Mouse (Mus musculus) limb, embryonic 14.5 days (tissue): ENCODE data around the gene Epn2. TPM values are rescaled to one million over a fixed set of nuclear protein-coding genes. Genes with fewer than 3 reads are reported as not detected.

Experiments
- ATAC-seq: fragments of 200-750 bp; cut with Nextera tagmentation; 2 replicates; pipeline ENCODE4 v1.8.0; 2017; ENCODE audit warnings: low read depth, moderate number of reproducible peaks, moderate TSS enrichment; ENCODE audit not compliant: low FRiP score
- DNase-seq: peaks from one replicate; pipeline ENCODE4 v3.0.0-alpha.2; 2015; ENCODE audit warnings: low spot score
- H3K27ac ChIP-seq: fragments of 300-500 bp; sonication (generic); replicated peaks from 2 replicates; pipeline ENCODE4 v1.5.1; 2014; ENCODE audit warnings: low read depth, mild to moderate bottlenecking, low read length, moderate library complexity, mixed read lengths
- H3K27me3 ChIP-seq: fragments of 300-500 bp; sonication (generic); 2 replicates; pipeline ENCODE4 v1.6.1; 2014; ENCODE audit warnings: low read length, mixed read lengths; ENCODE audit not compliant: control insufficient read depth, insufficient read depth
- H3K36me3 ChIP-seq: fragments of 300-500 bp; sonication (generic); 2 replicates; pipeline ENCODE4 v1.6.1; 2014; ENCODE audit warnings: mild to moderate bottlenecking, low read length, moderate library complexity, mixed read lengths; ENCODE audit not compliant: control insufficient read depth, insufficient read depth
- H3K4me1 ChIP-seq: fragments of 300-500 bp; sonication (generic); 2 replicates; pipeline ENCODE4 v1.6.1; 2014; ENCODE audit warnings: antibody characterized with exemption, low read length, mixed read lengths; ENCODE audit not compliant: control insufficient read depth, insufficient read depth
- H3K4me2 ChIP-seq: fragments of 300-500 bp; sonication (generic); replicated peaks from 2 replicates; pipeline ENCODE4 v1.6.1; 2014; ENCODE audit warnings: low read depth, mild to moderate bottlenecking, low read length, moderate library complexity; ENCODE audit not compliant: severe bottlenecking
- H3K4me3 ChIP-seq: fragments of 300-500 bp; sonication (generic); replicated peaks from 2 replicates; pipeline ENCODE4 v1.5.1; 2014; ENCODE audit warnings: low read length
- H3K9ac ChIP-seq: fragments of 300-500 bp; sonication (generic); 2 replicates; pipeline ENCODE4 v1.6.1; 2014; ENCODE audit warnings: mild to moderate bottlenecking, low read depth, low read length, moderate library complexity; ENCODE audit not compliant: severe bottlenecking
- H3K9me3 ChIP-seq: fragments of 300-500 bp; sonication (generic); 2 replicates; pipeline ENCODE4 v1.6.1; 2016; ENCODE audit warnings: low read length; ENCODE audit not compliant: control insufficient read depth
- POLR2A ChIP-seq: fragments of 200-500 bp; IDR thresholded peaks from 2 replicates; pipeline ENCODE4 v1.8.0; 2012; ENCODE audit warnings: inconsistent platforms, mild to moderate bottlenecking, moderate library complexity, borderline replicate concordance; ENCODE audit not compliant: insufficient read depth, insufficient read length; ENCODE audit errors: extremely low read depth
- WGBS: fragments of 180-500 bp; shearing (Covaris S2); extraction: QIAGEN DNeasy Blood & Tissue Kit; methylation state at CpG from one replicate; pipeline ENCODE4 v1.1.7; 2014; 5-methylcytosine and 5-hydroxymethylcytosine counted together
- polyA plus RNA-seq, 2 experiments: library from polyadenylated mRNA; depleted of rRNA in 1 of 2; stranded (reverse) in 1 of 2; unstranded in 1 of 2; fragments of >200 nt; fragmentation: Nextera tagmentation in 1 of 2; extraction: Ambion mirVana in 1 of 2; gene quantifications; 2 replicates each; pipeline versions ENCODE4 v1.2.1 to v1.2.3; 2012 to 2014

Gene Epn2
- polyA plus RNA-seq, 2 experiments: 31.1 to 35.1 TPM

GRCm38 (mm10) chr11:61529268-61529713 lies 50.2 kb downstream of the Epn2 start:
- no peak overlapping the region for H3K9ac ChIP-seq
- H3K4me3 ChIP-seq: no peak overlapping the region
- no peaks in the 10 kb centered on the region for H3K9me3 ChIP-seq
- H3K27ac ChIP-seq: no peak overlapping the region
- no peak for TF ChIP-seq POLR2A
- H3K4me2 ChIP-seq: no peak overlapping the region
- no peaks in the 10 kb centered on the region for H3K4me1 ChIP-seq
- 58% methylated on average over 4 of the region's 4 CpGs for WGBS
- peaks cover 24% of the 10 kb centered on the region for H3K36me3 ChIP-seq
- ATAC-seq (no peak), DNase-seq (no peak)
- H3K27me3 ChIP-seq: no peaks in the 10 kb centered on the region

GRCm38 (mm10) chr11:61526872-61527271 lies 52.6 kb downstream of the Epn2 start:
- Histone ChIP-seq H3K27me3 (no peaks in the 10 kb centered on the region), H3K9me3 (no peaks in the 10 kb centered on the region), H3K4me3 (no peak overlapping the region), H3K36me3 (peaks cover 32% of the 10 kb centered on the region), H3K9ac (no peak overlapping the region), H3K4me2 (no peak overlapping the region), H3K27ac (no peak overlapping the region), H3K4me1 (no peaks in the 10 kb centered on the region)
- 94% methylated on average over 1 of the region's 1 CpGs for WGBS
- no peak for TF ChIP-seq POLR2A
- ATAC-seq (no peak), DNase-seq (no peak)

DNA sequence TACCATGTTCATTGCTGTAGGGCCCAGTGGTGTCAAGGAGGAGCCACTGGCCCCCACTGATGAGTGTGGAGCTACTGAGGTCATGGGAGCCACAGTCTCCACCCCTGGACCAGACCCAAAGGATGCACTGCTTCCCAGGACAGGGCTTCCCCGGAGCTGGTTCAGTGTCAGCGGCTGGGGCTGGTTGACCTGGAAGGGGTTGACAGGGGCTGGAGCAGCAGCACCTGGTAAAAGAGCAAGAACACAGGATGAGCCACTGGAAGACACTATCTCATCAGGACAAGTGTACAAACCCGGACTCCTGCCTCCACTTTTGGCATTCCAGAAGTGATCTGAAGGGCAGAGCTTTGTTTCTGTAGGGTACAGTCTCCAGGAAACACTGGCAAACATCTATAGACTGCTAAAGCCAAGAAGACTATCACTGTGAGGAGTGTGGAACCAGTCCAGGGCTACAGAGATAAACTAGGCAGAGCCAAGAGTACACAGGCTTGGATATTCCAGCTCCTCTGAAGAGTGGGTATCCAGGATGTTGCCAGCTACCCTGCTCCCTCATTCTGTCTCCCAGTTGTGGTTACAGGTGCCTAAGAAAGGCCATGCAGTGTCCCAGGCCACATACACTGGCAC lies 59.9 kb downstream of the Epn2 start:
- Histone ChIP-seq H3K36me3 (peaks cover 69% of the 10 kb centered on the region), H3K9ac (no peak overlapping the region), H3K4me2 (no peak overlapping the region), H3K4me1 (no peaks in the 10 kb centered on the region), H3K9me3 (no peaks in the 10 kb centered on the region), H3K27ac (no peak overlapping the region), H3K4me3 (no peak overlapping the region), H3K27me3 (no peaks in the 10 kb centered on the region)
- 92% methylated on average over 3 of the region's 3 CpGs for WGBS
- no peak for ATAC-seq
- no peak for TF ChIP-seq POLR2A
- DNase-seq: no peak

GRCm38 (mm10) chr11:61518871-61519270 lies 60.6 kb downstream of the Epn2 start:
- H3K4me2 ChIP-seq: no peak overlapping the region
- no peaks in the 10 kb centered on the region for H3K9me3 ChIP-seq
- ATAC-seq (no peak), DNase-seq (no peak)
- H3K36me3 ChIP-seq: peaks cover 70% of the 10 kb centered on the region
- H3K4me1 ChIP-seq: no peaks in the 10 kb centered on the region
- TF ChIP-seq POLR2A: no peak
- no peak overlapping the region for H3K27ac ChIP-seq
- no peak overlapping the region for H3K4me3 ChIP-seq
- no peak overlapping the region for H3K9ac ChIP-seq
- H3K27me3 ChIP-seq: no peaks in the 10 kb centered on the region
- 96% methylated on average over 3 of the region's 3 CpGs for WGBS

GRCm38 (mm10) chr11:61517971-61518370 lies 61.5 kb downstream of the Epn2 start:
- Histone ChIP-seq H3K4me1 (no peaks in the 10 kb centered on the region), H3K27ac (no peak overlapping the region), H3K9ac (no peak overlapping the region), H3K36me3 (peaks cover 73% of the 10 kb centered on the region), H3K4me3 (no peak overlapping the region), H3K27me3 (no peaks in the 10 kb centered on the region), H3K4me2 (no peak overlapping the region), H3K9me3 (no peaks in the 10 kb centered on the region)
- ATAC-seq (no peak), DNase-seq (no peak)
- 79% methylated on average over 1 of the region's 1 CpGs for WGBS
- TF ChIP-seq POLR2A: no peak
